Mouse (Mus musculus): ENCODE data around the gene Pdzd2. TPM values are rescaled to one million over a fixed set of nuclear protein-coding genes. Genes with fewer than 3 reads are reported as not detected.
A peak's percentile ranks its signal among the peaks of the same experiment; 100 is the strongest.

The Pdzd2 gene
- total RNA-seq, 1 experiment from 2014 or later, result 29.1 TPM

DNA sequence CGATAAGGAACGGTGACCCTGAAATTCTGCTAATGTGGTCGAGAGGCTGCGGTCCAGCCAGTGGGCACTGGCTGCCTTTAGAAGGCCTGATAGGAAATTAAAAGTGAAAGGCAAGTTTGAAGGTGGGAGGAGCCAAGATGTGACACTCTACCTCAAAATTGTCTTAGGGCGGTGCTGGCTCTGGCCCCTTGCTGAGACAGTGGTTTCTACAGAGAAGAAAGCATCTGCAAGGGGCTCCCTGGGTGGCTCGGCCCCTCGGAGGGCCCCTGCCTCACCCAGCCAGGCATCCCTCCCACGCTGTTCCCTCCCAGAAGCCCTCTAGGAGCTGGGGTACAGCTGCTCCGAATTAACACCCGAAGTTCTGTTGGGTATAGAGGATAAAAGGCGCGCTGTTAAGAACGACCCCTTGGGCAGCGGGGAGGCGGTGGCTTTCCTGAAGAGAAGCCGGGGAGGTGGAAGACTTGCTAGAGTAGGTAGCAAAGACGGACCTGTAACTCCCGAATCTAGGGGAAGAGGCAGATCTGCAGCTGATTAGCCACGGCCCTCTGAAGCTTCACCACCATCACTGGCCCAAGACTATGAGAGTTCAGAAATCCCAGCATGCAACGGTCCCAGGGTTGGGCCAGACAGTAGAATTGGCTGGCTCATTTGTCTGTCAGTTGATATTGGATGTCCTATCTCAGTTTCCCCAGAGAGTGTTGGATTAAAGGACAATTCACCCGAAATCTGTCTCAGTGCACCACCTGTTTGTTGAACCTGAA, 71.8 kb downstream of the Pdzd2 start:
- peak; percentile 14 for DNase-seq

DNA sequence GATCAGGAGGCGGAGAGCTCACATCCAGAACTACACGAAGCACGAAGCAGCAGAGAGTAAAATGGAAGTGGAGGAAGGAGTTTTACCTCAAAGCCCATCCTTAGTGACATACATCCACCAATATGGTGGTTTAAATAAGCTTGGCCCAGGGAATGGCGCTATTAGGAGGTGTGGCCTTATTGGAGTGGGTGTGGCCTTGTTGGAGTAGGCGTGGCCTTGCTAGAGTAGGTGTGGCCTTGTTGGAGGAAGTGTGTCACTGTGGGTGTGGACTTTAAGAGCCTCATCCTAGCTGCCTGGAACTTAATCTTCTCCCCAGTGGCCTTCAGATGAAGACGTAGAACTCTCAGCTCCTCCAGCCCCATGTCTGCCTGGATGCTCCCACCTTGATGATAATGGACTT, 73.8 kb downstream of the Pdzd2 start:
- DNase-seq, result no peak

DNA sequence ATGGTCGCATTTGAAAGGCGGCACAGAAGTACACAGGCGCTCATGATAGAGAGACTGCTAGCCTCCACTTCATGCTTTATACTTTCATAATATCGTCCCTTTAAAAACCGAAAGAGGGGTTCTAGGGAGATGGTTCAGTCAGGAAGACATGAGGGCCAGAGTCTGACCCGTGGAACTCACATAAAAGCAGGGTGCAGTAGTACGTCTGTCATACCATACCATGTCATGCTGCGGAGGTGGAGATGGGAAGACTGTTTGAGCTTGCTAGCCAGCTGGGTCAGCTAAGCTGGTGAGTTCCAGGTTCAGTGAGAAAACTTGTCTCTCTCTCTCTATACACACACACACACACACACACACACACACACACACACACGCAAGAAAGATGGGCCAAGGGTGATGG, 76.4 kb downstream of the Pdzd2 start:
- DNase-seq, result no peak

DNA sequence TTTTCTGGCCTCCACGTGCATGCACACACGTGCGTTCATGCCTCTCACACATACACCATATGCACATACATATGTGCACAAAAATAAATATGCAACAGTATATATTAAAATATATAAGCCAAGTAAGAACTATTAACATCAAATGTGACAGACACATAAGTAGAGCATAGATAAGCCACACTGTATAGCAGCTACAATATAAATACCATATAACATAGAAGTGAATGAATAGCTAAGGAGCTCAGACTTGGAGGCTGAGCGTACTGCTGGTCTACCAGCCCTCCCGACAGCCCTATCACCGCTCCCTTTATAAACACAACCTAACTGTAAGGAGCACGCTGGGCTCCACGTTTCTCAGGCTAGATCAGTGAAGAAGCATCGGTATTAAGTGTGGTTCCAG, 79.4 kb downstream of the Pdzd2 start:
- DNase-seq, result no peak

GRCm38 (mm10) chr15:12655959-12656662, 83.6 kb downstream of the Pdzd2 start:
- no peak for DNase-seq

DNA sequence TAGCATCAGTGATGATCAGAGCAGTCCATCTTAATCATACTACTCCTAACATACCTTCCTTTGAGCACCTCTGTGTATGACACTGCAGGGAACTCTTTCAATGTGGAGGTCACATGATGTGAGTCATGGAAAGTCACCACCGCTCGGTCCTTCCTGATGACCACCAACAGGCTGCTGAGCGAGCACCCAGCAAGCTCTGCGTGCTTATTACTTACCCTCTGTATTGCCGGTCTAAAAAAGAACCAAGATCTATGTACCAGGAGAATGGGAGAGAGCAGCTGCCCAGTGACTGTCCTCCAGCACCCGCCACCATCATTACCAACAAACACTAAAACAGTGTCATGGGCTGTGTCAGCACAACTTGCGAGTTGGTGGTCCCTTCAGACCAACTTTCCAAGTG, 84.4 kb downstream of the Pdzd2 start:
- no peak for DNase-seq

DNA sequence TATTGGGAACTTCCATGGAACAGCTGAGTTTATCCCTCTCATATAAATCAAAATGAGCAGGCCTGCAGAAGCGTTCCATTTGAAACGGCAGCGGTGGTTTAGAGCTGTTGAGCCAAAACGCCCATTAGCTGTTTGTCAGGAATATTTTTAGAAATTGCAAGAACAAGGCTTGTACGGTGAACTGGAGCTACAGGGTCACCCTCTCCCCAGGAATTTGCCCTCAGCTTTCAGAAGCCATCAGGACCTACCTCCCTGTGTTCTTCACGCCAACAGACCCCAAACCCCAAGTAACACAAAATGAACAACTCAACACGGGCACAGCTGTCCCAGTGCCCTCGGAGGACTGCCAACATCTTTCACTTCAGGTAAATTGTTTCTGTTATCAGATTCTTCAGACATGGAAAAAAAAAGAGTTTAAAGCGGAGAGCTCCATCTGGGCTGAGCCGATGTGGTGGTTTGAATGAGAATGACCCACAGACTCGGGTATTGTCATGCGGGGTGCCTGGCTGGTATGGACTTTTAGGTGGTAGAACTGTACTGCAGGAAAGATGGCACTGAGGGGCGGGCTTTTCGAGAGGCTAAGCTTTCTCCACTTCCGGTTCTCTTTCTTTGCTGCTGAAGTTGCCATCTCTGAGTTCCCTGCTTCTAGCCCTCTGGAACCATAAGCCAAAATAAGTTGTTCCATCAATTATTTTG, 87.2 kb downstream of the Pdzd2 start:
- no peak for DNase-seq

GRCm38 (mm10) chr15:12650236-12650635, 89.5 kb downstream of the Pdzd2 start:
- no peak for DNase-seq

- DNase-seq, result no peak
These were observed 90.0 kb downstream of the Pdzd2 start for GRCm38 (mm10) chr15:12649674-12650073.

GRCm38 (mm10) chr15:12649131-12649530, 90.6 kb downstream of the Pdzd2 start:
- no peak for DNase-seq

DNA sequence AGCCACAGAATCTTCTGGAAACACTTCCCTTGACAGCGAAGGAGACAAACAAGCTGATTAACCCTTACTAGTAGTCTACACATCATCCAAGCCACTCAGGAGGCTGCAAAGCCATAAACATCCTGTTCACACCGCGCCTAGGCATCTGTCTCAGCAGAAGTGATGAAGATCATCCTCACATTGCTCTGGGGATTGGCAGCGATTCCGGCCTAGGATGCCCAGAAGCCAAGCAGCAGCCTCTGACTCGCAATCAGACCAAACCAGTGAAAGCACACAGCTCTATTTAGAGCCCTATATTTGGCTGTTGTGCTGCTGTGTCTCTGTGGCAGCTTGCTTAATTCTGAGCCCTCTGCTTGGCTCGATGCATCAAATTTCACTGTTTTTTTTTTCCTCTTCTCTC, 99.0 kb downstream of the Pdzd2 start:
- DNase-seq, result no peak

DNA sequence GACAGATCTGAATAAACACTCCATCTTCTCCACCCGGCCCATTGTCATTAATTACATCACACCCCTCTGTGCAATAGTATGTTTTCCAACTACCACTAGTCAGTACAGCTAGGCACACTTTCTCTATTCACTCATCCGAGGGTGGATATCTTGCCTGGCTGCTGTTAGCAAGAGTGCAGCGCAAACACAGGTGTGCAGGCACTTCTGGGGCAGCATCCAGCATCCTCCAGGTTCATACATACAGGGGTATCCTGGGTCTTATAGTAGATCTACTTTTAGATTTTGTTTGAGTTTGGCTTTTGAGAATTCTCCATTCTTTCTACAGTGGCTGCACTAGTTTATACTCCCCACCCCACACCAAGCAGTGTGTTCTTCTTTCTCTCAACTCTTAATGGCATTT, 99.9 kb downstream of the Pdzd2 start:
- no peak for DNase-seq

- no peak for DNase-seq
These were observed 100.5 kb downstream of the Pdzd2 start for GRCm38 (mm10) chr15:12639181-12639580.

DNA sequence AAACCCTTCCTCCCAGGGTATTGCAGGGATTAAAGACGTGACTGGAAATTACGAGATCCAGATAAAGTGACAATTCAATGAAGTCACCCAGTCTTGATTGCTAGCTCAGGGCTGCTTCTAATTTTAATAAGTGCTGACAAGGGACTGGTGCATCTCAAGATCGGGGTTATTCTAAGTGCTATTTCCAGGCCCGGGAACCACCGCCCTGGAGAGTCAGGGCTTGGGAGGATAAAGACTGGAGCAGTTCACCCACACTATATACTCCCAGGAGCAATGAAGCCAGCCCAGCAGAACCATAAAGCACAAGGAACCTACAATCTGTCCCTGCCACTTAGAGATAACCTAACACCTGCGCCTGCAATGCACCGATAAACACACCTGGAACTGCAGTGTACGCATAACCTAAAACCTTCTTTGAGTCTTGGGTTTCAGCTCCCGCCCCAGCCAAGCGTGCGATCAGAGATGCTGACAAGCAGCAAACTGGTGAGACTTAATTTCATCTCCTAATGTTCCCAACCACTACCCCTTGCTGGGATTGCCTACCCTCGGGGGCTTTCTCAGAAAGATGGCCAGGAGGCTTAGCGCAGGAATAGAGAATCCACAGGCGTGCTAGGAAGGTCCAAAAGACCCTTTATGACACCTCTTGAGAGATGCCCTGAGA, 101.2 kb downstream of the Pdzd2 start:
- no peak for DNase-seq

DNA sequence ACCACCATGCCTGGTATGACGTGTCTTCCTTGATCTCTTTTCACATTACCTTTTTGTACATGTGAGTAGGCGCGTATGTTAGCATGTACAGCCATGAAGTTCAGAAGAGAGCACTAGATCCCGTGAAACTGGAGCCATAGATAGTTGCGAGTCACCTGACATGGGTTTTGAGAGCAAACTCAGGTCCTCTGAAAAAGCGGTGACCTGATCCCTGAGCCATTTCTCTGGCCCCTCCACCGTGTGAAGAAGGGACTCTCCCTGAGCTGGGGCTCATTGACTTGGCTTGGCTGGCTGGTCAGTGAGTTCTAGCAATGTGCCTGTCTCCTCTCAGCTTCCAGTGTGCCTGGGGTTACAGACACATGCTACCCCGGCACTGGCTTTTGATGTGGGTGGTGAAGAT, 102.2 kb downstream of the Pdzd2 start:
- no peak for DNase-seq

- no peak for DNase-seq
These were observed 103.3 kb downstream of the Pdzd2 start for GRCm38 (mm10) chr15:12636386-12636785.

DNA sequence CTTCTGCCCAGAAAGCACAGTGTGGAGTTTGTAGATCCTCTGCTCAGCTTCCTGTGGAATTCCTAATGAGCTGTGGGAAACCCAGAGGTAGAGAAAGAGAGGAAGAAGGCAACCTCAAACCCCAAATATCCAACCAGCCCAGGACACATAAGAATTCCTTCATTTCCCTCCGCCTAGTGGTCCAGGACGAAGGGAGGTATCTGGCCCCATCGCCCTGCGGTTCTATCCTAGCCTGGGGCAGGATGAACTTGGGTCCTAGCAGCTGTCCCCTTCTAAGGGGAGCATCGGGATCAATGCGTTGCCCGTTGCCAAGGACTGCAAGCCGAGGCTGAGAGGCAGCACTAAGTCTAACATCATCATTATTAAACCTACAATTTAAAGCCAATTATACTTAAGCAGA, 104.8 kb downstream of the Pdzd2 start:
- DNase-seq, result no peak

DNA sequence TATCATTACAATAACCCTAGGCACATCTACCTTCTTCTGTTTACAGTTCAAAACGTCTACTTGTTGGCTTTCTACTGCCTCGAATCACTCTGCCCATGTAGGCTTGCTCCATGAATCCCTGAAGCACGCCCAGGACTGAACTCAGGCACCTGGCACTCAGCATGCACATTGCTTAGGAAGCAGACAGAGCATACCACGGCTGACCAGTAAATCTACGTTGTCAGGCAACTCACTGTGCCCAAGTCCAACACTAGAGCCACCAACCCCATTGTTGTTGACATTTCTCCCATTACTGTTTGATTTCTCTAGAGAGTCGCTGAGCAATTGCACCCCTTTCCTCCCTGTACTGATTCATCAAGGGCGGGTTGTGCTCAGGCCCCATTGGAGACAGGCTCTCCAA, 110.6 kb downstream of the Pdzd2 start:
- no peak for DNase-seq

- no peak for DNase-seq
These were observed 111.3 kb downstream of the Pdzd2 start for GRCm38 (mm10) chr15:12628451-12628850.

- DNase-seq, result no peak
These were observed 112.8 kb downstream of the Pdzd2 start for GRCm38 (mm10) chr15:12626930-12627329.

DNA sequence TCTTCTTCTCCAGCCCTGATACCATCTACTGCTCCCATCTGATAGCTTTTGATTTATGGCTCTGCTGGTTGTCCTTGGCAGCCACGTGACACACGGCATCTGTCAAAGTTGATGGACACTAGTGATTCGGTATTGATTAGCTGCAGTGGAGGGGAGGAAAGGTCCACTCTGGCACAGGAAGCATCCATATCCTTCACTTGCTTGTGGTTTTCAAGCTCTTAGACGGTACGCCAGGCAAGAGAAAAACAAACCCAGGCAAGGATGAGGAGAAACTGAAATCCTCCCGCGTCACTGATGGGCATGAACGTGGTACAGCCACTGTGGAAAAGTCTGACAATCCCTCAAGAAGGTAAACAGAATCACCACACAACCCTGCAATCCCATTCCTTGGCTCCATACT, 113.6 kb downstream of the Pdzd2 start:
- DNase-seq, result no peak

- DNase-seq, result no peak
These were observed 114.2 kb downstream of the Pdzd2 start for GRCm38 (mm10) chr15:12625524-12625923.

- no peak for DNase-seq
These were observed 116.2 kb downstream of the Pdzd2 start for GRCm38 (mm10) chr15:12623521-12623920.
